Mouse (Mus musculus) neural tube, embryonic 15.5 days (tissue): ENCODE results near the gene Slc40a1. TPM values are rescaled to one million over a fixed set of nuclear protein-coding genes. Genes with fewer than 3 reads are reported as not detected.

Source experiments
- ATAC-seq: fragments of 200-750 bp; cut with Nextera tagmentation; 2 replicates; pipeline ENCODE4 v1.8.0; 2017; ENCODE audit warnings: mild to moderate bottlenecking, moderate TSS enrichment, moderate library complexity; ENCODE audit not compliant: low FRiP score
- H3K27ac ChIP-seq: fragments of 300-500 bp; sonication (generic); replicated peaks from 2 replicates; pipeline ENCODE4 v1.5.1; 2015; ENCODE audit warnings: mild to moderate bottlenecking, inconsistent platforms
- H3K27me3 ChIP-seq: fragments of 300-500 bp; sonication (generic); replicated peaks from 2 replicates; pipeline ENCODE4 v1.6.1; 2015; ENCODE audit warnings: inconsistent platforms
- H3K36me3 ChIP-seq: fragments of 300-500 bp; sonication (generic); 2 replicates; pipeline ENCODE4 v1.6.1; 2015; ENCODE audit warnings: inconsistent platforms
- H3K4me1 ChIP-seq: fragments of 300-500 bp; sonication (generic); 2 replicates; pipeline ENCODE4 v1.6.1; 2015; ENCODE audit warnings: inconsistent platforms
- H3K4me2 ChIP-seq: fragments of 300-500 bp; sonication (generic); 2 replicates; pipeline ENCODE4 v1.6.1; 2015; ENCODE audit warnings: inconsistent platforms, mild to moderate bottlenecking, moderate library complexity
- H3K4me3 ChIP-seq: fragments of 300-500 bp; sonication (generic); replicated peaks from 2 replicates; pipeline ENCODE4 v1.5.1; 2015; ENCODE audit warnings: mild to moderate bottlenecking, inconsistent platforms
- H3K9ac ChIP-seq: fragments of 300-500 bp; sonication (generic); replicated peaks from 2 replicates; pipeline ENCODE4 v1.6.1; 2015; ENCODE audit warnings: mild to moderate bottlenecking, inconsistent platforms
- H3K9me3 ChIP-seq: fragments of 300-500 bp; sonication (generic); replicated peaks from 2 replicates; pipeline ENCODE4 v1.6.1; 2016; ENCODE audit warnings: inconsistent platforms
- WGBS: fragments of 180-500 bp; shearing (Covaris S2); methylation state at CpG from one replicate; pipeline ENCODE4 v1.1.7; 2015; ENCODE audit warnings: mixed read lengths; 5-methylcytosine and 5-hydroxymethylcytosine counted together
- polyA plus RNA-seq: library from polyadenylated mRNA; unstranded; fragments of >200 nt; fragmentation: Nextera tagmentation; extraction: Ambion mirVana; gene quantifications from 2 replicates; pipeline ENCODE4 v1.2.1, GENCODE M21; 2015

Slc40a1 gene
- polyA plus RNA-seq, 1 experiment from 2014 or later = 34.2 TPM

DNA sequence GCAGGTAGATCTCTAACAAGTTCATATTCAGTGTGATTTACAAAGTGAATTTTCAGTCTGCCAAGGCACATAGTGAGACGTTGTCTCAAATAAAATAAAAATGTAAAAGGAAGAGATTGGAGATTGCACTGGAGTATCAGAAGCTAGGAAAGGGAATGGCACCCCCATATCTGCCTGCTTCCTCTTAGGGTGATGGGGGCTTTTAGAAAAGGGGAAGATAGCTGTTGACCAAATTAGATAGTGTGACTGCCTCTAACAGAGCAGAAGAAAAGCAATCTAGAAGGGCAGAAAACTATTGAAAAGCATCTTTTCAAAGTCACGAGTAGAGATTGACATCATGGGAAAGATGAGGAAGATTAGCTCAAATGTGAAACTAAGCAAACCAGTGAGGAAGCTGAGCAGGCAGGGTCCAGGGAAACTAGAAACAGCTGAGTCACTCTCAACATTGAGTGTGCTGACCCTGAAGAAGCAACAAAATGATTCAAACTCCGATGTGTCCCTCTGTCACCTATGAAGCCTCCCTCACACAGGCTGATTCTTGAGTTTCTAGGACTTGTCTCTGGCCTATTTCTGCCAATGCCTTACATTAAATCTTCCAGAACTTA is 45.0 kb downstream of the Slc40a1 start:
- WGBS = 77% methylated on average over 3 of the region's 3 CpGs
- Histone ChIP-seq H3K4me2 (no peak overlapping the region), H3K9ac (no peak overlapping the region), H3K27me3 (no peaks in the 10 kb centered on the region), H3K9me3 (no peaks in the 10 kb centered on the region), H3K4me1 (no peaks in the 10 kb centered on the region), H3K36me3 (no peaks in the 10 kb centered on the region), H3K27ac (no peak overlapping the region), H3K4me3 (no peak overlapping the region)
- ATAC-seq = no peak

DNA sequence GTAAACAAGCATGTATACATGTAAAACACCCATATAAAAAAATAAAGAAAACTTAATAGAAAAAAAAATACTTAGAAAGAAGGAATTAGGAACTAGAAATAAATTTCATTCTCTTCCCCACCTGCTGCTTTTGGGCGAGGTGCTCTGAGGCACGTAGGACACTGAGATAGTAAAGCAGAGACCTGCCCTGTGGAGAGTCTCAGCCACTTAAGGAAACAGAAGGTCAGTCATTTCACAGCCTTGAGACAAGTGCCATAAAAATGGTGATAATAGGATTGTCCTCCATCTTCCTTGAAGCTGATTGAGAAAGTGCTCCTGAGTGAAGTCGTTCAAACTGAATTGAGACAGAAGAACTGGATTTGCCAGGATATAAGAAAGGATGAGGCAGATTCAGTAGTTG is 48.9 kb downstream of the Slc40a1 start:
- Histone ChIP-seq H3K4me3 (no peak overlapping the region), H3K27ac (no peak overlapping the region), H3K27me3 (no peaks in the 10 kb centered on the region), H3K36me3 (no peaks in the 10 kb centered on the region), H3K4me1 (no peaks in the 10 kb centered on the region), H3K9me3 (no peaks in the 10 kb centered on the region), H3K9ac (no peak overlapping the region), H3K4me2 (no peak overlapping the region)
- WGBS = 58% methylated on average over 3 of the region's 3 CpGs
- no peak for ATAC-seq

DNA sequence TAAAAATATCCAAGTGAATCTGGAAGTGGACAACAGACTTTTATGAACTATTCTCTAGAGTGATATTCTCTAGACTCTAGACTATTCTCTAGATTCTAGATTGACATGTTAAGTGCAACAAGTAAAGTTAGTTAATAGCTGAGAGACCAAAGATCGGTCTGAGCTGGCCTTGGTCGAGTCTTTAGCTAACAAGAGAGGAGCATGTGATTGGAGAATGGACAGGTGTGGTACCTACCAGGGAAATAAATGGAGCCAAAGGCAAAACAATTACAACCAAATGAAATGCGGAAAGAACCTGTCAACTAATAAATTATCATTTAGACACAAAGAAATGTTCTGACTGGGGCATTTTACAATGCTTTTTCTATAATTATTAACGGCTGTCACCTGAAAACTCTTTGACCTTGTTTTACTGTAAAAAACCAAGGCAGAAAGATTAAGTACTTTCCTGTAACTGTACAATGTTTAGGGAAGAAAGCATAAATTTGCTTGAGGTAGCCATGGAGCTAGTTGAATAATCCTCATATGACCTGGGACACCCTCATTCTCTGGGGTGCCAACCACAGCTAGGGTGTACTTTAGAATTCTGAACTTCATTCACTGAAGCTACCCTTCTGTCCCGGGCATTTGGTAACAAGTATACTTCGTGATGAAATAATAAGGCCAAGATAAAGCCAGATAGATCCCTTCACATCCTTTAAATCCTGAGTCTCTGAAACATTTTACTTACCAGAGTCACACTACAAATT is 49.7 kb downstream of the Slc40a1 start:
- H3K27ac ChIP-seq = no peak overlapping the region
- no peaks in the 10 kb centered on the region for H3K9me3 ChIP-seq
- H3K4me1 ChIP-seq = no peaks in the 10 kb centered on the region
- no peak for ATAC-seq
- 91% methylated on average over 6 of the region's 6 CpGs for WGBS
- no peak overlapping the region for H3K4me3 ChIP-seq
- H3K4me2 ChIP-seq = no peak overlapping the region
- no peaks in the 10 kb centered on the region for H3K36me3 ChIP-seq
- H3K27me3 ChIP-seq = no peaks in the 10 kb centered on the region
- H3K9ac ChIP-seq = no peak overlapping the region

DNA sequence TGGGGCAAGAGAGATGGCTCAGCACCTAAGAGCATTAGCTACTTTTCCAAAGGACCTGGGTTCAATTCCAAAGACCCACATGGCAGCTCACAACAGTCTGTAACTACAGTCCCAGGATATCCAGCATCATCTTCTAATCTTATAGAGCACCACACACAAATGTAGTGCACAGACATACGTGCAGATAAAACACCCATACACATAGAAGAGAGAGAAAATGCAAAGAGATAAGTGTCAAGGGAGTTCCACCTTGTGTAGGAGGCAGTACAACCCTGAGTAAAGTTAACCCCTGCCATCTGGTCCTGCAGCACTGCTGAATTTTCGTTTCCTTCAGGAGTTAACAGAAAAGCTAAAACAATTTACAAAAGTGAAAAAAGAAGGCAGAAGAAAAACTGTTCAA is 50.7 kb downstream of the Slc40a1 start:
- Histone ChIP-seq H3K9ac (no peak overlapping the region), H3K36me3 (no peaks in the 10 kb centered on the region), H3K9me3 (no peaks in the 10 kb centered on the region), H3K4me2 (no peak overlapping the region), H3K4me1 (no peaks in the 10 kb centered on the region), H3K4me3 (no peak overlapping the region), H3K27me3 (no peaks in the 10 kb centered on the region), H3K27ac (no peak overlapping the region)
- 80% methylated on average over 2 of the region's 2 CpGs for WGBS
- ATAC-seq = no peak

DNA sequence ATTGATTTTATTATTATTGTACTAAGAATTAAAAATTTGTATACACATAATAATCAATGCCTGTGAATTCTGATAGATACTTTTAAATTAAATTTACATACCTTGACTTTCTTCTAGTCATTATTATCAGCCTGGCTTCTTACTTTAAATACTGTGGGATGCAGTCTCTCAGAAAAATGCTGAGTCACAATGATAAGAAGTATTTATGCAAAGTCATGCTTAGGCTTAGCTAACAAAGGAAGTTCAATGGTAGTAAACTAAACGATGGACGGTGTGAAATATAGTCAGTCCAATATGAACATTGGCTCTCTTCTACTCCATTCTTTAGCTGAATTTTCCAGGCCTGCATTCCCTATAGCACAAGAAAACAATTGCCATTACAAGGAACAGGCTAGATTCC is 53.1 kb downstream of the Slc40a1 start:
- no peak overlapping the region for H3K4me3 ChIP-seq
- no peak for ATAC-seq
- H3K27ac ChIP-seq = no peak overlapping the region
- H3K36me3 ChIP-seq = no peaks in the 10 kb centered on the region
- no peaks in the 10 kb centered on the region for H3K27me3 ChIP-seq
- H3K4me2 ChIP-seq = no peak overlapping the region
- WGBS = 89% methylated on average over 2 of the region's 2 CpGs
- H3K9me3 ChIP-seq = no peaks in the 10 kb centered on the region
- H3K4me1 ChIP-seq = no peaks in the 10 kb centered on the region
- H3K9ac ChIP-seq = no peak overlapping the region

DNA sequence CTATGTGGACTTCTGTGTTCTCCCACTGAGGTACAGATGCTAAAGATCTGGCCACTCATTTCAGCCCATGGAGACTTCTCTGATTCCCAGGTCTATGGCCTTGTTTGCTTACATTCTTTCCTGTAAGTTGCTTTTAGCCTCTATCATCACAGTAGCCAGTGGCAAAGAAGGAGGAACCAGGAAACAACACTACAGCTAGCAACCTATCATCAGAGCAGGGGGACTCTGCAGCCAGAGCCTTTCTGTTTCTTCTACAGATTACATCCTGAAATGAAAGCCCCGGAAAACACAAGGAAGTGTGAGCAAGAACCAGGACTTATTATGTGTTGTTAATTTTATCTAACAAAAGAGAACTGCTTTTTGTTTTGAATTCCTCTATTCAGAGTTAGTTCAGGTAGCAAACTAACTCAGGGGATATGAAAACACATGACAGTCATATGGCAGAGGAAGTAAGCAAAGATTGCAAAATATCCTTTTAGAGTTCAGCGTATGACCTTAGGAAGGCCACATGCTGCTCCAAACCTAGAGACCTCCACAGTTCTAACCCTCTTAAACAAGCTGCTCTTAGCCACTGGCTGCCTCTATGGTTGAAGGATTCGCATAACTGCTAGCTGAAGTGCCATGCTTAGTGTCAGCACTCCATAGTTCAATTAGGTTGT is 57.7 kb downstream of the Slc40a1 start:
- H3K27ac ChIP-seq = no peak overlapping the region
- H3K4me3 ChIP-seq = no peak overlapping the region
- no peak for ATAC-seq
- WGBS = 88% methylated on average over 3 of the region's 3 CpGs
- no peaks in the 10 kb centered on the region for H3K27me3 ChIP-seq
- H3K9me3 ChIP-seq = no peaks in the 10 kb centered on the region
- no peaks in the 10 kb centered on the region for H3K36me3 ChIP-seq
- no peak overlapping the region for H3K9ac ChIP-seq
- H3K4me1 ChIP-seq = no peaks in the 10 kb centered on the region; the same call in 1 of the 2 replicates
- H3K4me2 ChIP-seq = no peak overlapping the region

DNA sequence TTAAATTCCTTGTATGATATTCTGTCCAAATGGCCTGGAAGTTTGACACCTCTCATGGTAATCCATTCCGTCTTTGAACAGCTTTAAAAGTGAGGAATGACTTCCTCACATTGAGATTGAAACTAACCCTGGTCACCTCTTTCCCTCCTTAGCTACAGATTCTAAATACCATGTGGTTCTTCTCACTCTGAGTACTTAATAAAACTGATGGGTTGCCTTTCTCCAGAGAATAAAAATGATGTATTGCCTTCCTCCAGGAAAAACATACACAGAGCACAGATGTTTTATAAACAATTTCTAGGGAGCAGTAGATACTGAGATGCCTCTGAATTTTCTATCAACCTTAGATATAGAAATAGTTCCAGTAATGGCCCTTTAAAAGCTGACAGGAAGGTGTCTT is 58.3 kb downstream of the Slc40a1 start:
- no peak for ATAC-seq
- Histone ChIP-seq H3K4me3 (no peak overlapping the region), H3K36me3 (no peaks in the 10 kb centered on the region), H3K9ac (no peak overlapping the region), H3K27me3 (no peaks in the 10 kb centered on the region), H3K4me1 (no peaks in the 10 kb centered on the region; the same call in 1 of the 2 replicates), H3K9me3 (no peaks in the 10 kb centered on the region; the same call in 1 of the 2 replicates), H3K27ac (no peak overlapping the region), H3K4me2 (no peak overlapping the region)
- WGBS = 76% methylated on average over 1 of the region's 1 CpGs

DNA sequence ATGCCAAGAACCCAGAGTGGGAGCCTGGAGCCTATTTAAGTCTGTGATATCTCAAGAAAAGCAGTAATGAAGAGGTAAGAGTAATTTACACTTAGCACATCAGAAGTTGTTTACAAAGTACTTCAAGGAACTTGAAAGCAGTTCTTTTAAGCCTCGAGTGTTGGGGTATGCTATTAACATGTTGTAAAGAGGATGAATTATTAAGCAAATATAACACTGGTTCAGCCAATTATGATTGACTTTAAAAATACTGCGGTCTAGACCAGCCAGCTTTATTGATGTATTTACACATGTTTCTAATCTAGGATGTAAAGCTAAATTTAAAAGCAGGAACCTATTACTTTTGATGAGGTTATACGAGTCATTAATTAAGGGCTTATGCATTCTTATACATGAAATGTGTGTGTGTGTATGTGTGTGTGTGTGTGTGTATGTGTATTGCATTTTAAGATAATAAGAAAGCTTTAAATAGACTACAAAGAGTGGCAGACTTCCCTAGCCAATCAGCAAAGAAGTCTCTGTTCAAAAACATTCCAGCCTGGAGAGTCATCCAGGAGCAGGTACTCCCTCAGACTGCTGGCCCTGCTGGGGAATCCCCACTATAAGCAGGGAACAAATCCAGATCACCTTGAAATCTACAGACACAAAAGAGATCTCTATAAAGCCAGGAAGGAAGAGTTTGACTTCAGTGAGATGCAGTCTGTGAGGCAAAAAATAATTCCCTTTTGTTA is 59.9 kb downstream of the Slc40a1 start:
- Histone ChIP-seq H3K36me3 (no peaks in the 10 kb centered on the region), H3K27me3 (no peaks in the 10 kb centered on the region), H3K9ac (no peak overlapping the region), H3K27ac (no peak overlapping the region), H3K4me2 (no peak overlapping the region), H3K4me1 (no peaks in the 10 kb centered on the region; the same call in 1 of the 2 replicates), H3K4me3 (no peak overlapping the region), H3K9me3 (no peaks in the 10 kb centered on the region; the same call in 1 of the 2 replicates)
- no peak for ATAC-seq
- WGBS = 68% methylated on average over 3 of the region's 3 CpGs

DNA sequence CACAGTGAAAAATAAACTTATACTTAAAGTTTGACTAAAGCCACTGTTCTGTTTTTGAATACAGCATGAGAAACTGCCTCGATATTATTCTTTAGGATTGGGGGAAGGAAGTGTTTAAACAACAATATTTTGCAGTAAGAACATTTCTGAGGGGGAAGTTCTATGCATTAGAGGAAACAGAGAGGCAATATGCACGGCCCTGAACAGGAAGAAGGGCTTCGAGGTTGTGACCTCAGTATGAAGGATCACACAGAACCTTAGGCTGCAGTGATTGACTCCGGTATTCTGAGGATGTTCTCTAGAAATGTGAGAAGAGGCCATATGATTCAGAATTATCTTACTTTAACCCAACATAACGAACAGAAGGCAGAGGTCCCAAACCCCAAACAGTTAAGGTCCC is 60.6 kb downstream of the Slc40a1 start:
- ATAC-seq = no peak
- Histone ChIP-seq H3K4me3 (no peak overlapping the region), H3K27ac (no peak overlapping the region), H3K9ac (no peak overlapping the region), H3K4me2 (no peak overlapping the region), H3K27me3 (no peaks in the 10 kb centered on the region), H3K36me3 (no peaks in the 10 kb centered on the region), H3K9me3 (no peaks in the 10 kb centered on the region; the same call in 1 of the 2 replicates), H3K4me1 (no peaks in the 10 kb centered on the region; the same call in 1 of the 2 replicates)
- WGBS = 80% methylated on average over 5 of the region's 5 CpGs

DNA sequence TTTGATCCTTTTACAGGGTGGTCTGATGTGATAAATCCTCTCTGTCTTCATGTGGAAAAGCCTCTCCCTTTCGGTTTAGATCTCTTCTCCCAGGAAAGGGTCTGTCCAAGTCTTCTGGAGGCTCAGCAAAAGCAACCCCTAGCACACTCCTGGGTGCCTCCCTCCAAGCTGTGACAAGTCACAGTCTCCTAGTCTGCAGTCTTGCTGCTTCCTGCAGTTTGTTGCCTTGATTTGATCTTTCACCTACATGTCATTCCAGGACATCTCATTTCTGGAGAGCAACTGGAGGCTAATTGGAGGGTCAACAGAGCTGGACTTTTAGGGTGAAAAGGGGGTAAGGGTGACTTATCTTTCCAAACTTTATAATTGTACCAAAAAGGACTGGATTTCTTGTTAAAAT is 61.0 kb downstream of the Slc40a1 start:
- H3K27ac ChIP-seq = no peak overlapping the region
- WGBS = 74% methylated on average over 1 of the region's 1 CpGs

DNA sequence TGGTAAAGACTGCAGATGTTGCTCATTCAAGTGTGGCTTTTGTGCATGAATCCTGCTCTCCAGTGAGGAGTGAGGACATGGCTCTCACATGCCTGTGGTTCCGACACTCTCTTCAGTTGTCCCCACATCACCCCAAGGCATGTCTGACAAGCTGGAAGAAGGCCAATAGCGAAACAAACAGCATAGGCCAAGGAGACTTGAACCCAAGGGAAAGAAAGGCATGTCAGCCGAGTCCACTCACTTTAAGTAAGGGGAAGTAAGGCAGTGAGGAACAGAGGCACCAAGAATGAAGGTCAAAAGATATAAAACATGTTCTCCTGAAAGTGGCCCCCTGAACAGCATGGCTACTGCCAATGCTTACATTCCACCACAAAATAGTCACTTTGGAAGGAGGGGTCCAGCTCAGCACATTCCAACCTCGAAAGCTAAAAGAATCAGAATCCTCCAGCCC is 61.7 kb downstream of the Slc40a1 start:
- H3K27me3 ChIP-seq = no peaks in the 10 kb centered on the region
- no peak overlapping the region for H3K4me2 ChIP-seq
- no peak overlapping the region for H3K4me3 ChIP-seq
- H3K36me3 ChIP-seq = no peaks in the 10 kb centered on the region
- 78% methylated on average over 4 of the region's 4 CpGs for WGBS
- H3K27ac ChIP-seq = no peak overlapping the region
- H3K9me3 ChIP-seq = no peaks in the 10 kb centered on the region; the same call in 1 of the 2 replicates
- no peak for ATAC-seq
- no peaks in the 10 kb centered on the region; the same call in 1 of the 2 replicates for H3K4me1 ChIP-seq
- H3K9ac ChIP-seq = no peak overlapping the region

More for the DNA sequence above, 61.0 kb downstream of the Slc40a1 start:
- Histone ChIP-seq H3K9me3 (no peaks in the 10 kb centered on the region; the same call in 1 of the 2 replicates), H3K27me3 (no peaks in the 10 kb centered on the region), H3K9ac (no peak overlapping the region), H3K4me1 (no peaks in the 10 kb centered on the region; the same call in 1 of the 2 replicates), H3K4me2 (no peak overlapping the region), H3K36me3 (no peaks in the 10 kb centered on the region), H3K4me3 (no peak overlapping the region)
- no peak for ATAC-seq
